ENCODE assay signal across 8 mouse cellular contexts in genomic region chrX:20920249-20920843, GRCm38 (mm10). TPM values are rescaled to one million over a fixed set of nuclear protein-coding genes. Genes with fewer than 3 reads are reported as not detected.
DNase-seq lines count a peak whose midpoint lies in the region; ATAC-seq lines count a peak whose summit lies in the region.

No protein-coding gene starts in this region.

- H3K4me1 ChIP-seq in heart, embryonic 11.5 days (ENCODE audit: control insufficient read depth, insufficient read depth, low read length): no peaks in the 10 kb centered on the region
- peaks cover 17% of the 10 kb centered on the region for H3K4me1 ChIP-seq in hindbrain, embryonic 15.5 days (replicated peaks)
- H3K4me1 ChIP-seq in midbrain, embryonic 14.5 days (ENCODE audit: control insufficient read depth, insufficient read depth, low read length): no peaks in the 10 kb centered on the region

- no peak overlapping the region for H3K27ac ChIP-seq in heart, embryonic 11.5 days (ENCODE audit: low read depth, low read length)
- peak overlapping the region; percentile 84 for H3K27ac ChIP-seq in hindbrain, embryonic 15.5 days (replicated peaks)
- peak overlapping the region; percentile 77 for H3K27ac ChIP-seq in midbrain, embryonic 14.5 days (replicated peaks; ENCODE audit: low read depth, low read length)

- peak; percentile 14; the same call in 1 of the 2 replicates for ATAC-seq in heart, embryonic 11.5 days (replicated peaks; ENCODE audit: insufficient number of reproducible peaks, low FRiP score, low TSS enrichment)
- ATAC-seq in hindbrain, embryonic 15.5 days (ENCODE audit: low FRiP score, low read depth): peak; percentile 74
- ATAC-seq in midbrain, embryonic 14.5 days (ENCODE audit: low FRiP score, low TSS enrichment): peak; percentile 69

- peaks cover 8% of the 10 kb centered on the region; the same call in 1 of the 2 replicates for H3K27me3 ChIP-seq in heart, embryonic 11.5 days (ENCODE audit: control insufficient read depth, insufficient read depth, low read length)
- H3K27me3 ChIP-seq in hindbrain, embryonic 15.5 days: no peaks in the 10 kb centered on the region
- no peaks in the 10 kb centered on the region for H3K27me3 ChIP-seq in midbrain, embryonic 14.5 days (ENCODE audit: control insufficient read depth, insufficient read depth, low read length)

- H3K4me2 ChIP-seq in heart, embryonic 11.5 days: peak overlapping the region; percentile 72
- H3K4me2 ChIP-seq in hindbrain, embryonic 15.5 days: peak overlapping the region; percentile 55
- peak overlapping the region; percentile 58 for H3K4me2 ChIP-seq in midbrain, embryonic 14.5 days (ENCODE audit: low read length)

- H3K36me3 ChIP-seq in heart, embryonic 11.5 days (ENCODE audit: control insufficient read depth, insufficient read depth, low read length): no peaks in the 10 kb centered on the region
- no peaks in the 10 kb centered on the region for H3K36me3 ChIP-seq in hindbrain, embryonic 15.5 days
- H3K36me3 ChIP-seq in midbrain, embryonic 14.5 days (ENCODE audit: control insufficient read depth, insufficient read depth, low read length): no peaks in the 10 kb centered on the region; the same call in 1 of the 2 replicates

- no peaks in the 10 kb centered on the region for H3K9me3 ChIP-seq in heart, embryonic 11.5 days (replicated peaks; ENCODE audit: control insufficient read depth, low read length)
- H3K9me3 ChIP-seq in hindbrain, embryonic 15.5 days: no peaks in the 10 kb centered on the region
- H3K9me3 ChIP-seq in midbrain, embryonic 14.5 days (ENCODE audit: control insufficient read depth, low read length): no peaks in the 10 kb centered on the region

- no peak overlapping the region for H3K9ac ChIP-seq in heart, embryonic 11.5 days (ENCODE audit: low read depth, low read length)
- H3K9ac ChIP-seq in hindbrain, embryonic 15.5 days: peak overlapping the region; percentile 65
- peak overlapping the region; percentile 63 for H3K9ac ChIP-seq in midbrain, embryonic 14.5 days (replicated peaks; ENCODE audit: low read length)

- no peak for DNase-seq in heart, adult 9 months (ENCODE audit: low spot score in 2 of 2)
- DNase-seq in spleen, postnatal 4 days (ENCODE audit: low spot score in 2 of 2): peak; percentile 11 to 62
- no peak for DNase-seq in spleen, adult 18-20 months
- DNase-seq in midbrain, embryonic 14.5 days: no peak
- DNase-seq in urinary bladder, adult 2 months (ENCODE audit: low spot score): no peak
- no peak for DNase-seq in urinary bladder, postnatal 36 days (ENCODE audit: low spot score in 2 of 2)

- WGBS in heart, embryonic 11.5 days (ENCODE audit: insufficient replicate concordance): 10% methylated on average over 32 of the region's 49 CpGs
- WGBS in hindbrain, embryonic 15.5 days: 17% methylated on average over 46 of the region's 49 CpGs
- 20% methylated on average over 49 of the region's 49 CpGs for whole genome bisulfite sequencing in midbrain, embryonic 14.5 days

- H3K4me3 ChIP-seq in heart, embryonic 11.5 days (ENCODE audit: low read depth, low read length): peak overlapping the region; percentile 38
- H3K4me3 ChIP-seq in hindbrain, embryonic 15.5 days: peak overlapping the region; percentile 66
- peak overlapping the region; percentile 56 for H3K4me3 ChIP-seq in midbrain, embryonic 14.5 days (replicated peaks; ENCODE audit: low read depth, low read length)

RNA-seq across cellular contexts. Expression of gene Syn1, which starts 0.5 kb away (rescaled TPM):
- polyA plus RNA-seq in heart, embryonic 11.5 days (2014; fragmentation: Nextera tagmentation; extraction: Ambion mirVana): 0.52 and 0.56 TPM in 2 replicates
- polyA plus RNA-seq in hindbrain, embryonic 15.5 days (2015; fragmentation: Nextera tagmentation; extraction: Ambion mirVana): 83.1 and 117 TPM in 2 replicates
- polyA plus RNA-seq in midbrain, embryonic 14.5 days (2014; fragmentation: Nextera tagmentation; extraction: Ambion mirVana): 55.7 and 66.9 TPM in 2 replicates
- 0.23 and 0.34 TPM in 2 replicates for polyA plus RNA-seq in urinary bladder, adult 2 months (2012; rRNA removed)

RNA-seq across cellular contexts. Expression of gene Cfp, which starts 11.0 kb away (rescaled TPM):
- 3.2 and 3.3 TPM in 2 replicates for polyA plus RNA-seq in heart, embryonic 11.5 days (2014; fragmentation: Nextera tagmentation; extraction: Ambion mirVana)
- 5.7 and 6.3 TPM in 2 replicates for polyA plus RNA-seq in hindbrain, embryonic 15.5 days (2015; fragmentation: Nextera tagmentation; extraction: Ambion mirVana)
- polyA plus RNA-seq in midbrain, embryonic 14.5 days (2014; fragmentation: Nextera tagmentation; extraction: Ambion mirVana): 6.0 and 6.4 TPM in 2 replicates
- polyA plus RNA-seq in urinary bladder, adult 2 months (2012; rRNA removed): 33.2 and 35.2 TPM in 2 replicates

RNA-seq across cellular contexts. Expression of gene Elk1, which starts 30.1 kb away (rescaled TPM):
- polyA plus RNA-seq in heart, embryonic 11.5 days (2014; fragmentation: Nextera tagmentation; extraction: Ambion mirVana): 6.0 and 7.7 TPM in 2 replicates
- 18.6 and 20.2 TPM in 2 replicates for polyA plus RNA-seq in hindbrain, embryonic 15.5 days (2015; fragmentation: Nextera tagmentation; extraction: Ambion mirVana)
- polyA plus RNA-seq in midbrain, embryonic 14.5 days (2014; fragmentation: Nextera tagmentation; extraction: Ambion mirVana): 12.9 and 16.9 TPM in 2 replicates
- 10.7 and 11.4 TPM in 2 replicates for polyA plus RNA-seq in urinary bladder, adult 2 months (2012; rRNA removed)

RNA-seq across cellular contexts. Expression of gene Uxt, which starts 41.5 kb away (rescaled TPM):
- polyA plus RNA-seq in heart, embryonic 11.5 days (2014; fragmentation: Nextera tagmentation; extraction: Ambion mirVana): 46.8 and 48.4 TPM in 2 replicates
- 29.8 and 30.5 TPM in 2 replicates for polyA plus RNA-seq in hindbrain, embryonic 15.5 days (2015; fragmentation: Nextera tagmentation; extraction: Ambion mirVana)
- polyA plus RNA-seq in midbrain, embryonic 14.5 days (2014; fragmentation: Nextera tagmentation; extraction: Ambion mirVana): 32.9 and 37.3 TPM in 2 replicates
- polyA plus RNA-seq in urinary bladder, adult 2 months (2012; rRNA removed): 21.1 and 24.6 TPM in 2 replicates

RNA-seq across cellular contexts. Expression of gene Timp1, which starts 50.4 kb away (rescaled TPM):
- polyA plus RNA-seq in heart, embryonic 11.5 days (2014; fragmentation: Nextera tagmentation; extraction: Ambion mirVana): 33.6 and 34.7 TPM in 2 replicates
- polyA plus RNA-seq in hindbrain, embryonic 15.5 days (2015; fragmentation: Nextera tagmentation; extraction: Ambion mirVana): 4.2 and 5.3 TPM in 2 replicates
- 1.9 and 3.5 TPM in 2 replicates for polyA plus RNA-seq in midbrain, embryonic 14.5 days (2014; fragmentation: Nextera tagmentation; extraction: Ambion mirVana)
- polyA plus RNA-seq in urinary bladder, adult 2 months (2012; rRNA removed): 18.2 and 21.5 TPM in 2 replicates

Comparison
In these comparisons a context has a peak if more than half of its experiments do, and no peak if none do; other contexts are left out.
1. DNase-seq: peak in spleen, postnatal 4 days (2 of 2); none in heart, adult 9 months (0 of 2), spleen, adult 18-20 months (0 of 2), midbrain, embryonic 14.5 days (single experiment), urinary bladder, adult 2 months (single experiment) and urinary bladder, postnatal 36 days (0 of 2).
2. ATAC-seq: peak in every context shown above with its lines; median percentile 74 in hindbrain, embryonic 15.5 days; 69 in midbrain, embryonic 14.5 days; 14 in heart, embryonic 11.5 days.
3. RNA of gene Syn1, which starts 0.5 kb away (polyA plus RNA-seq): 83.1 to 117 TPM in hindbrain, embryonic 15.5 days and 55.7 to 66.9 TPM in midbrain, embryonic 14.5 days; 0.52 to 0.56 TPM in heart, embryonic 11.5 days and 0.23 to 0.34 TPM in urinary bladder, adult 2 months; every median in the first group is over 10 times any median in the second.
4. Peak in every context shown above with its lines, with median percentiles within 50 percentile points of each other: H3K4me2 ChIP-seq and H3K4me3 ChIP-seq.